Mouse (Mus musculus): ENCODE measurements around the gene Keap1. TPM values are rescaled to one million over a fixed set of nuclear protein-coding genes. Genes with fewer than 3 reads are reported as not detected.

Keap1 gene
- polyA plus RNA-seq, 1 experiment from 2014 or later: 69.9 TPM

DNA sequence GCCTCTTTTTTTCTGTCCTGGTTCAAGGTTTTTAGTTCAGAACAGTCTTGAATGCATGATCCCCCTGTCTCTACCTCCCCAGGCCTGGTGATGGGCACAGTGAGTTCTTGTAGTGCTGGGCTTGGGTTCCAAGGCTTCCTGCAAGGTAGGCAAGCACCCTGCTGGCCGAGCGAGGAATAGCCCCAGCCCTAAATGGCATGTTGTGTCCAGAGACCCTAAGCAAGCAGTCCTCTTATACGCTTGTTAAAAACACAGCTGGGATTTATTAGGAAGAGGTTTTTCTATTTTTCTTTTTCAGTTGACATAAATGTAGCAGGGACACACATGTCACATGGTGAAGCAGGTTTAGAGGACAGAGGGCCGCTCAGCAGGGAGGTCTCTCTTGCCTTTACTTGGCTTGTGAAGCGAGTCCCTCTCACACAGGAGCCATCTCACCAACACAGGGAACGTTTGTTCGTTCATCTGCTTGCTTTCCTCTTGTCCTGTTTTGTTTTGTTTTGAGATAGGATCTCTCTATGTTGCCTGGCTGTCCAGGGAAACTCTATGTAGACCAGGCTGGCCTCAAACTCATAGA is 25.5 kb downstream of the Keap1 start:
- WGBS: 46% methylated on average over 7 of the region's 7 CpGs
- ATAC-seq: no peak
- no peak overlapping the region for H3K9ac ChIP-seq (ENCODE audit: low read depth, low read length)
- H3K4me2 ChIP-seq (ENCODE audit: low read length): no peak overlapping the region
- peaks cover 17% of the 10 kb centered on the region for H3K36me3 ChIP-seq (ENCODE audit: control insufficient read depth, insufficient read depth, low read length)
- no peaks in the 10 kb centered on the region for H3K9me3 ChIP-seq (replicated peaks; ENCODE audit: control insufficient read depth, low read length, poor library complexity, severe bottlenecking)
- peaks cover 5% of the 10 kb centered on the region; the same call in 1 of the 2 replicates for H3K4me1 ChIP-seq (ENCODE audit: control insufficient read depth, insufficient read depth, low read length)
- H3K4me3 ChIP-seq (ENCODE audit: low read depth, low read length): no peak overlapping the region
- H3K27ac ChIP-seq (ENCODE audit: low read length): no peak overlapping the region
- H3K27me3 ChIP-seq (ENCODE audit: control insufficient read depth, insufficient read depth, low read depth, low read length): no peaks in the 10 kb centered on the region

DNA sequence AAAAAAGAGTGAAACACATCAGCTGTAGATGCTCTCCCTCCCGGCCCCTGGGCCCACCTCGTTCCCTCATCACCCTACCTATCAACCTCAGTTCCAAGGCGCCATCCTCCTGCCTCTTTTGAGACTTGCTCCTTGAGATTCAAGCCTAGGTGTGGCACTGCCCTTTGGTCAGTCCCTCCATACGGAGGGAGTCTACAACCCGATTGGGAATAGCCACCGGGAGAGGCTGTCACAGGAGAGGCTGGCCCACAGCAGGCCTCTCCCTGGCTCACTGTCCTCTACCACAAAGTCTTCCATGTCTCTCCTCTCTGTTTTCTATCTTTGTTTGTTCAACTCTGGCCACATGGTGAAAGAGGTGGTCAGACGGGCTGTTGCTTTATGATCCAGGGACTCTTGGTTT is 27.5 kb downstream of the Keap1 start:
- Histone ChIP-seq H3K4me3 (ENCODE audit: low read depth, low read length) (no peak overlapping the region), H3K36me3 (ENCODE audit: control insufficient read depth, insufficient read depth, low read length) (peaks cover 26% of the 10 kb centered on the region), H3K27me3 (ENCODE audit: control insufficient read depth, insufficient read depth, low read depth, low read length) (no peaks in the 10 kb centered on the region), H3K4me1 (ENCODE audit: control insufficient read depth, insufficient read depth, low read length) (peaks cover 5% of the 10 kb centered on the region; the same call in 1 of the 2 replicates), H3K27ac (ENCODE audit: low read length) (no peak overlapping the region), H3K9ac (ENCODE audit: low read depth, low read length) (no peak overlapping the region), H3K4me2 (ENCODE audit: low read length) (no peak overlapping the region), H3K9me3 (replicated peaks; ENCODE audit: control insufficient read depth, low read length, poor library complexity, severe bottlenecking) (no peaks in the 10 kb centered on the region)
- ATAC-seq: no peak
- 81% methylated on average over 7 of the region's 7 CpGs for WGBS

DNA sequence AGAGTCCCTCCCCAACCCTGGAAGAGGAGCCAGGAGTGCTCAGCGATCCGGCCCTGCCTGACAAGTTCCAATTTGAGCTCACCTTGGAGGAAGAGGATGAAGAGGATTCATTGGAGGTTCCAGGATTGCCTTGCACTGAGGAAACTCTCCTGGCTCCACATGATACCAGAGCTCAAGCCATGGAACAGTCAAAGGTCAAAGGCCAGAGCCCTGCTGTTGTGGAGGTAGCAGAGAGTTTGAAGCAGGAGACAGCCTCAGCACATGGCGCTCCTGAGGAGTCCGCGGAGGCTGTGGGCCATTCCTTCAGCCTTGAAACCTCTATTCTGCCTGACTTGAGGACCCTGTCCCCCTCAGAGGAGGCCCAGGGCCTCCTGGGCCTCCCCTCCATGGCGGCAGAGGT is 28.3 kb downstream of the Keap1 start:
- 74% methylated on average over 6 of the region's 6 CpGs for WGBS
- Histone ChIP-seq H3K9ac (ENCODE audit: low read depth, low read length) (no peak overlapping the region), H3K36me3 (ENCODE audit: control insufficient read depth, insufficient read depth, low read length) (peaks cover 33% of the 10 kb centered on the region), H3K4me1 (ENCODE audit: control insufficient read depth, insufficient read depth, low read length) (no peaks in the 10 kb centered on the region), H3K4me2 (ENCODE audit: low read length) (no peak overlapping the region), H3K4me3 (ENCODE audit: low read depth, low read length) (no peak overlapping the region), H3K27ac (ENCODE audit: low read length) (no peak overlapping the region), H3K27me3 (ENCODE audit: control insufficient read depth, insufficient read depth, low read depth, low read length) (no peaks in the 10 kb centered on the region), H3K9me3 (replicated peaks; ENCODE audit: control insufficient read depth, low read length, poor library complexity, severe bottlenecking) (no peaks in the 10 kb centered on the region)
- ATAC-seq: no peak

DNA sequence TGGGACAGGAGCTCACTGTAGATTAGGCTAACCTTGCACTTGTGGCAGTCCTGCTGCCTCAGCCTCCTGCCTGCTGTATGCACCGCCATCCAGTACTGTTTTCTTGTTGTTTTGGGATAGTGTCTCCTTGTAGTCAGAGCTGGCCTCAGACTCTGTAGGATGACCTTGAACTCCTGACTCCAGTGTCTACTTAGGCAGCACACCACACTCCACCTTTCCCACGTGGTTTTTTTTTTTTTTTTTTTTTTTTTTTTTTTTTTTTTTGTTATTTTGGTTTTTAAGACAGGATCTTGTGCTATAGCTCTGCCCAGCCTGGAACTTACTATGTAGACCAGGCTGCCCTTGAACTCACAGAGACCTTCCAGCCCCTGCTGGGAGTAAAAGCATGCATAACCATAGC is 30.5 kb downstream of the Keap1 start:
- no peak for ATAC-seq
- H3K9ac ChIP-seq (ENCODE audit: low read depth, low read length): no peak overlapping the region
- peaks cover 41% of the 10 kb centered on the region for H3K36me3 ChIP-seq (ENCODE audit: control insufficient read depth, insufficient read depth, low read length)
- no peaks in the 10 kb centered on the region for H3K9me3 ChIP-seq (replicated peaks; ENCODE audit: control insufficient read depth, low read length, poor library complexity, severe bottlenecking)
- no peak overlapping the region for H3K4me3 ChIP-seq (ENCODE audit: low read depth, low read length)
- no peak overlapping the region for H3K27ac ChIP-seq (ENCODE audit: low read length)
- no peak overlapping the region for H3K4me2 ChIP-seq (ENCODE audit: low read length)
- no peaks in the 10 kb centered on the region for H3K27me3 ChIP-seq (ENCODE audit: control insufficient read depth, insufficient read depth, low read depth, low read length)
- 75% methylated on average over 2 of the region's 2 CpGs for WGBS
- H3K4me1 ChIP-seq (ENCODE audit: control insufficient read depth, insufficient read depth, low read length): no peaks in the 10 kb centered on the region

DNA sequence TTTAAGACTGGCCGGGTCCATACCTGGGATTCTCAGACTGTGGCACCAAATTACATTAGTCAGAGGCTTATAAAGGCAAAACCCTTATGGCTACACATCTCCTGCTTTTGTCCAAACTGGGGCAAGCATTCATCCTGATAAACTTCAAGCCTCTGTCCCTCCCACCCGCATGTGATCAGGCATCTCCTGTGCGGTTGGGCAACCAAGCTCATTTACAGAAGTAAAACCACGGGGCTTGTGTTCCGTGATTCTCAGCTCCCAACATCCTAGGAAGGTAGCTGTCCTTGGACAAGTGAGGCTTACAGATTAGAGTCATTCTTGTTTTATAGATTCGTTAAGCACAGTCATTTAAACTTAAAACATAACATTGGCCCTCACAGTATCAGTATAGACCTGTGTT is 32.3 kb downstream of the Keap1 start:
- Histone ChIP-seq H3K27ac (ENCODE audit: low read length) (no peak overlapping the region), H3K4me2 (ENCODE audit: low read length) (no peak overlapping the region), H3K27me3 (ENCODE audit: control insufficient read depth, insufficient read depth, low read depth, low read length) (no peaks in the 10 kb centered on the region), H3K36me3 (ENCODE audit: control insufficient read depth, insufficient read depth, low read length) (peaks cover 39% of the 10 kb centered on the region), H3K4me3 (ENCODE audit: low read depth, low read length) (no peak overlapping the region), H3K9me3 (replicated peaks; ENCODE audit: control insufficient read depth, low read length, poor library complexity, severe bottlenecking) (no peaks in the 10 kb centered on the region), H3K4me1 (ENCODE audit: control insufficient read depth, insufficient read depth, low read length) (no peaks in the 10 kb centered on the region), H3K9ac (ENCODE audit: low read depth, low read length) (no peak overlapping the region)
- WGBS: 86% methylated on average over 6 of the region's 6 CpGs
- no peak for ATAC-seq

DNA sequence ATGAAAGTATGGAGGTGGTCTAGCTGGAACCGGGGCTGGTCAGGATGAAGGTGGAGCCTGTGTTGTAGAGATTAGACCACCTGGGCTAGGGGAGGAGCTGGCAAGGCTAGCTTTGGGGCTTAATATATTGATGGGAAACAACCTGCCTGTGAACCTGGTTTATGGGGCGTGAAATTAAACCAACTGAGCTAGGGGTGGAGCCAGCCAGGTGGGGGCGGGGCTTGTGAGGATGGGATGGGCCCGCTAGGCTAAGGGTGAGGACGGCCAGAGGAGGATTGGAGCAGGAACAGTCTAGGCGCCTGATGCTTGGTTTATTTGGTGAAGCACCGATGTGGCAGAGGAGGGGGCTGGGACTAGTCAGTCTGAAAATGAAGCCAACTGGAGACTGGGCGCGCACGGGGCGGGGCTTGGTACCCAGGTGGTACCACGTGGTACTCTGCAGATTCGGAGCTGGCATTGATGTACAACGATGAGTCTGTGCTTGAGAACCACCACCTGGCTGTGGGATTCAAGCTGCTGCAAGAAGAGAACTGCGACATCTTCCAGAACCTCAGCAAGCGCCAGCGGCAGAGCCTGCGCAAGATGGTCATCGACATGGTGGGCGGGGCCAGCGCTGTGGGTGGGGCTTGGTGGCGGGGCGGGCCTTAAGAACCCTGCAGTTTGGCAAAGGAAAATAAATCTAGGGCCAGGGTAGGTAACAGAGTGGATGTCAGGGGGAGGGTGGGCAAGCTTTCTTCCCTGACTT is 34.5 kb downstream of the Keap1 start:
- peak overlapping the region; percentile 32 for H3K4me2 ChIP-seq (ENCODE audit: low read length)
- H3K27ac ChIP-seq (ENCODE audit: low read length): no peak overlapping the region

DNA sequence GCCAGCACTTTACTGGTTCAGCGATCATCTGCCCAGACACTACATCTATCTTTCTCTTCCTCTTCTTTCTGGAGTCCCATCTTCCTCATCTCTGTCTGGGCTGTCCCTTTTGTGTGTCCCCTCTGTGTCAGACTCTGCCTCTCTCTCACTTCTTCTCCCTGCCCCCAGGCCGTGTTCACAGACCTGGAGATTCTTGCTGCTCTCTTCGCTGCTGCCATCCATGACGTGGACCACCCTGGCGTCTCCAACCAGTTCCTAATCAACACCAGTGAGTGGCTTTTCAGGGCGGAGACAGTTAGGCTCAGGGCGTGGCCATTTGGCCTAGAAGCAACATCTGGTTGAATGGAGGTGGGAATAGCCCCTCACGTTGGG is 35.0 kb downstream of the Keap1 start:
- WGBS: 28% methylated on average over 8 of the region's 8 CpGs
- ATAC-seq: peak; percentile 11; the same call in 1 of the 2 replicates

More for the DNA sequence above, 34.5 kb downstream of the Keap1 start:
- Histone ChIP-seq H3K9ac (ENCODE audit: low read depth, low read length) (no peak overlapping the region), H3K9me3 (replicated peaks; ENCODE audit: control insufficient read depth, low read length, poor library complexity, severe bottlenecking) (no peaks in the 10 kb centered on the region), H3K27me3 (ENCODE audit: control insufficient read depth, insufficient read depth, low read depth, low read length) (no peaks in the 10 kb centered on the region), H3K4me1 (ENCODE audit: control insufficient read depth, insufficient read depth, low read length) (no peaks in the 10 kb centered on the region), H3K36me3 (ENCODE audit: control insufficient read depth, insufficient read depth, low read length) (peaks cover 39% of the 10 kb centered on the region), H3K4me3 (ENCODE audit: low read depth, low read length) (peak overlapping the region; percentile 12)
- ATAC-seq: peak; percentile 59
- 3% methylated on average over 23 of the region's 23 CpGs for WGBS

DNA sequence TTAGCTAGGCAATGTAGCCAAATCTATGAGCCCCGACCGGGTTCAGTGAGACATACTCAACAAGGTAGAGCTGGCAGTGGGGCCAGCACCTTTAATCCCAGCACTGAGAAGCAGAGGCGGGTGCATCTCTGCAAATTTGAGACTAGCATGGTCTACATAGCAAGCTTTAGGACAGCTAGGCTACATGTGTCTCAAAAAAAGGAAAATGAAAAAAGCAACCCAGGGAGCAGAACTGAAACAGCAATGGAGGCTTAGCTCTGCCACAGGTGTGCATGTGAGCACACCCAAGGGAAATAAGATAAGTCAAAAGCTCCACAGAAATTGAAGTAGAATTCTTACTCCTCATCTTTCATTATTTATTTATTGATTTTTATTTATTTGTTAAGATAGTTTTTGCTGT is 40.2 kb downstream of the Keap1 start:
- WGBS: 81% methylated on average over 3 of the region's 3 CpGs
- Histone ChIP-seq H3K9me3 (replicated peaks; ENCODE audit: control insufficient read depth, low read length, poor library complexity, severe bottlenecking) (no peaks in the 10 kb centered on the region), H3K4me3 (ENCODE audit: low read depth, low read length) (no peak overlapping the region), H3K4me1 (ENCODE audit: control insufficient read depth, insufficient read depth, low read length) (peaks cover 14% of the 10 kb centered on the region), H3K9ac (ENCODE audit: low read depth, low read length) (no peak overlapping the region), H3K27ac (ENCODE audit: low read length) (no peak overlapping the region), H3K36me3 (ENCODE audit: control insufficient read depth, insufficient read depth, low read length) (peaks cover 18% of the 10 kb centered on the region), H3K4me2 (ENCODE audit: low read length) (peak overlapping the region; percentile 91), H3K27me3 (ENCODE audit: control insufficient read depth, insufficient read depth, low read depth, low read length) (no peaks in the 10 kb centered on the region)
- no peak for ATAC-seq

More for the DNA sequence above, 35.0 kb downstream of the Keap1 start:
- Histone ChIP-seq H3K27me3 (ENCODE audit: control insufficient read depth, insufficient read depth, low read depth, low read length) (no peaks in the 10 kb centered on the region), H3K9ac (ENCODE audit: low read depth, low read length) (no peak overlapping the region), H3K36me3 (ENCODE audit: control insufficient read depth, insufficient read depth, low read length) (peaks cover 39% of the 10 kb centered on the region), H3K9me3 (replicated peaks; ENCODE audit: control insufficient read depth, low read length, poor library complexity, severe bottlenecking) (no peaks in the 10 kb centered on the region), H3K4me3 (ENCODE audit: low read depth, low read length) (no peak overlapping the region), H3K27ac (ENCODE audit: low read length) (no peak overlapping the region), H3K4me2 (ENCODE audit: low read length) (no peak overlapping the region; the same call in 1 of the 2 replicates), H3K4me1 (ENCODE audit: control insufficient read depth, insufficient read depth, low read length) (no peaks in the 10 kb centered on the region)

DNA sequence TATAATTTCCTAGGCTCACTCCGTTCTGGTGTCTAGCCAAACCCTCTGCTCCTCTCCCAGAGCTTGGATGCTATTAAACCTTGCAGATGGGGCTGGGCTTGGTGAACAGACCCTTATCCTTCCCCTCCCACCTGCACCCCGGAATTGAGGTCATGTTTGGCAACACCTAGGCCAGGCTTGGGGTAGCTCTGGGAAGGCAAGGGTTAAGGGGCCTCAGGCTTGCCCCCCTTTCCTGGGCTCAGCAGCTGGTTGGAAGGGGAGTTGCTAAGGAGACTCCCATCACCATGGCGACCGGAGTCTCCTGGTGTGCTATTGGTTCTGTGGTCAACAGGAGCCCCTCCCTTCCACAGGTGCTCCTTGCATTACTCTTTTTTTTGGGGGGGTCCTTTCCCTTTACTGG is 41.2 kb downstream of the Keap1 start:
- peak; percentile 88 for ATAC-seq
- peak overlapping the region; percentile 80 for H3K9ac ChIP-seq (ENCODE audit: low read depth, low read length)
- no peaks in the 10 kb centered on the region for H3K9me3 ChIP-seq (replicated peaks; ENCODE audit: control insufficient read depth, low read length, poor library complexity, severe bottlenecking)
- peak overlapping the region; percentile 69 for H3K4me3 ChIP-seq (ENCODE audit: low read depth, low read length)
- peaks cover 15% of the 10 kb centered on the region for H3K36me3 ChIP-seq (ENCODE audit: control insufficient read depth, insufficient read depth, low read length)
- H3K27me3 ChIP-seq (ENCODE audit: control insufficient read depth, insufficient read depth, low read depth, low read length): no peaks in the 10 kb centered on the region
- peak overlapping the region; percentile 78 for H3K27ac ChIP-seq (ENCODE audit: low read length)
- peak overlapping the region; percentile 91 for H3K4me2 ChIP-seq (ENCODE audit: low read length)
- peaks cover 14% of the 10 kb centered on the region for H3K4me1 ChIP-seq (ENCODE audit: control insufficient read depth, insufficient read depth, low read length)
- 4% methylated on average over 4 of the region's 4 CpGs for WGBS
